Mouse (Mus musculus): ENCODE results near the gene Tceal1. TPM values are rescaled to one million over a fixed set of nuclear protein-coding genes. Genes with fewer than 3 reads are reported as not detected.

The Tceal1 gene
- total RNA-seq, 1 experiment from 2014 or later: 4.5 TPM

DNA sequence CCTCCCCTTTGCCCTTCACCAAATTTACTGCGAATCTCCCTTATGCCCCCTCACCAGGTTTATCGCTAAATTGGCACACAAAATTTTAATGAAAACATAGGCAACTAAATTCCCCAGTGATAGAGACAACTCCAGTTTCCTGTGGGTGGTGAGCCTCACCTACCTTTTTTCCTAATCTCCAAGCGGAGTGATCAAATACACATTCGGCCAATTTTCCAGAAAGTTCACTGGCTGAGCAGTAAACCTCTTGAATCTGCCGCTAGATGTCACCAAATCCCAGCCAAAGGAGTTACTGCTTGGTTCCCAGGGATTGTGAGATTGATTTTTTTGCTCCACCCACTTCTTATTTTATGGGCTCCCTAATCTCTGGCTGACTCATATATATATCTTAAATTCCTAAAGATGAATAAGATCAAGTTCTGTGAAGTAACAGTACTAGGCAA, 34.9 kb downstream of the Tceal1 start:
- ATAC-seq (replicated peaks in 1 of 2; ENCODE audit: insufficient read depth in 1 of 2, low FRiP score in 2 of 2, low TSS enrichment in 1 of 2, low read depth in 1 of 2, poor library complexity in 2 of 2, severe bottlenecking in 2 of 2): no peak

DNA sequence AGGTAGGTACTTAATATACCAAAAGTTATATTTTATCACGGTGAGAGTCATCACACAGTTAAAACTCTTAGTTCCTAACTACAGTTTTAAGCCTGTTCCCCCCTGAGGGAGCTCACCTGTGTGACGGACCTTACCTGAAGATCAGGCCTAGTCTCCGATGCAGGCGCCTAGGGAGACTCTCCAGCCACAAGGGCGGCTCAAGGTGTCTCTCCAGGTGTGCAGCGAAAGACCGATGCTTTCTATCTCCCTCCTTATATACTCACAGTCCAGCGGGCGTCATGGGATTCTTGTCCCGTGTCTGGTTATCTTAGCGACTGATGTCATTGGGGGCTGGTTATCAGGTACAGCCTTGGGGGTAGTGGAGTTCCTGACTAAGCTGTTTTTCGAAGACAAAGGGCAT, 35.7 kb downstream of the Tceal1 start, which contains the start of gene Morf4l2:
Gene Morf4l2, minus strand, starts transcription at position 232 of the 400 bp plus-strand sequence.
- no peak for ATAC-seq (replicated peaks in 1 of 2; ENCODE audit: insufficient read depth in 1 of 2, low FRiP score in 2 of 2, low TSS enrichment in 1 of 2, low read depth in 1 of 2, poor library complexity in 2 of 2, severe bottlenecking in 2 of 2)

GRCm38 (mm10) chrX:136744663-136745062, 36.9 kb downstream of the Tceal1 start:
- ATAC-seq (replicated peaks in 1 of 2; ENCODE audit: insufficient read depth in 1 of 2, low FRiP score in 2 of 2, low TSS enrichment in 1 of 2, low read depth in 1 of 2, poor library complexity in 2 of 2, severe bottlenecking in 2 of 2): no peak

DNA sequence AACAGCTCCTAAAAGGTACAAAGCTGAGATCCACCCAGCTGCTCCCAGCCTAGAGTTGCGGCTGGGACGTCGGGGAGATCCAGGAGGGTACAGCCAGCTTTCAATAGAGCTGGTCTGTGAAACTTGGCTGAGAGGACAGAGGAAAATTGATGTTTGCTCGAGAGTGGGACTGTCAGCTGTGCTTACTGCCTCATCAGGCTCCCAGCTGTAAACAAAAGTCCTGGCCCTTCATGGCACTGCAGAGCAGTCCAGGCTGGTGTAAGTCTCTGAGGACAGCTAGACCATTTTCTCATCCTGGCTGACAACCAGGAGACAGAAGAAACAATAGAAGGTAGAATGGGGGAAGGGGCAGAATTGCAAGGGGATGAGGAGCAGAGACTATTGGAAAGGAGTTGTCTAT, 41.5 kb downstream of the Tceal1 start:
- no peak for ATAC-seq (replicated peaks in 1 of 2; ENCODE audit: insufficient read depth in 1 of 2, low FRiP score in 2 of 2, low TSS enrichment in 1 of 2, low read depth in 1 of 2, poor library complexity in 2 of 2, severe bottlenecking in 2 of 2)

GRCm38 (mm10) chrX:136755464-136755863, 47.7 kb downstream of the Tceal1 start:
- ATAC-seq (replicated peaks in 1 of 2; ENCODE audit: insufficient read depth in 1 of 2, low FRiP score in 2 of 2, low TSS enrichment in 1 of 2, low read depth in 1 of 2, poor library complexity in 2 of 2, severe bottlenecking in 2 of 2): no peak

Other genes with a start within 250 kb of the Tceal1 start
- gene Kir3dl1, start 190.0 kb upstream of the Tceal1 start, total RNA-seq (2017): not detected in 2 replicates
- gene Kir3dl2, start 163.9 kb upstream of the Tceal1 start, total RNA-seq (2017): not detected in 2 replicates
- gene Tceal3, start 117.1 kb upstream of the Tceal1 start, total RNA-seq (2017): 2.1 and 8.0 TPM in 2 replicates
- 464 and 594 TPM in 2 replicates for gene Morf4l2, start 35.7 kb downstream of the Tceal1 start, total RNA-seq (2017)
- gene Glra4, start 72.2 kb downstream of the Tceal1 start, total RNA-seq (2017): not detected in 2 replicates
- 3.4 and 3.6 TPM in 2 replicates for gene Plp1, start 114.7 kb downstream of the Tceal1 start, total RNA-seq (2017)
- not detected in 2 replicates for gene Rab9b, start 160.8 kb downstream of the Tceal1 start, total RNA-seq (2017)
- gene H2bfm, start 219.3 kb downstream of the Tceal1 start, total RNA-seq (2017): not detected in 2 replicates

All from hematopoietic stem cell, adult 5-6 weeks (primary cell).